Mouse (Mus musculus) kidney, postnatal 4 days (tissue): ENCODE results near the gene Fan1.

ENCODE experiments used
- DNase-seq, 2 experiments: peaks; one replicate each; pipeline ENCODE4 v3.0.0; 2021; ENCODE audit warnings: mixed read lengths in 2 of 2

Fan1 gene

GRCm38 (mm10) chr7:64373830-64374562, at the start of gene Fan1:
Fan1 (minus strand) TSS chr7:64374095.
- peak; percentile 89 to 92 for DNase-seq

GRCm38 (mm10) chr7:64403989-64404388, 30.1 kb upstream of the Fan1 start:
- DNase-seq = no peak

- DNase-seq = no peak
Observed at GRCm38 (mm10) chr7:64402452-64402851, 28.6 kb upstream of the Fan1 start.

- DNase-seq = no peak
Observed at GRCm38 (mm10) chr7:64400725-64401124, 26.8 kb upstream of the Fan1 start.

- no peak for DNase-seq
Observed at GRCm38 (mm10) chr7:64392819-64393151, 18.9 kb upstream of the Fan1 start.

- DNase-seq = peak; percentile 99
Observed at GRCm38 (mm10) chr7:64392122-64392818, 18.4 kb upstream of the Fan1 start, which contains the start of the genes Mphosph10 and Mcee. Mphosph10 (minus strand) TSS chr7:64392268. Mcee (plus strand) TSS chr7:64392607.

GRCm38 (mm10) chr7:64391479-64391878, 17.6 kb upstream of the Fan1 start:
- peak in 1 of 2 experiments; percentile 26 for DNase-seq

- peak in 1 of 2 experiments; percentile 5 for DNase-seq
Observed at GRCm38 (mm10) chr7:64373147-64373829, 607 bp downstream of the Fan1 start.

GRCm38 (mm10) chr7:64371940-64372878, 1.7 kb downstream of the Fan1 start:
- no peak for DNase-seq

- DNase-seq = no peak
Observed at GRCm38 (mm10) chr7:64369841-64370240, 4.1 kb downstream of the Fan1 start.

GRCm38 (mm10) chr7:64365863-64366262, 8.0 kb downstream of the Fan1 start:
- no peak for DNase-seq

- no peak for DNase-seq
Observed at GRCm38 (mm10) chr7:64360586-64360945, 13.3 kb downstream of the Fan1 start.

GRCm38 (mm10) chr7:64359943-64360585, 13.8 kb downstream of the Fan1 start:
- DNase-seq = no peak

GRCm38 (mm10) chr7:64358666-64359065, 15.2 kb downstream of the Fan1 start:
- no peak for DNase-seq

GRCm38 (mm10) chr7:64357405-64357804, 16.5 kb downstream of the Fan1 start:
- peak; percentile 11 to 29 for DNase-seq

- no peak for DNase-seq
Observed at GRCm38 (mm10) chr7:64356661-64357060, 17.2 kb downstream of the Fan1 start.

GRCm38 (mm10) chr7:64354206-64354605, 19.7 kb downstream of the Fan1 start:
- DNase-seq = no peak

GRCm38 (mm10) chr7:64351087-64351486, 22.8 kb downstream of the Fan1 start:
- no peak for DNase-seq

GRCm38 (mm10) chr7:64349147-64349861, 24.6 kb downstream of the Fan1 start:
- DNase-seq = peak in 1 of 2 experiments; percentile 14

- no peak for DNase-seq
Observed at GRCm38 (mm10) chr7:64347813-64348212, 26.1 kb downstream of the Fan1 start.

GRCm38 (mm10) chr7:64332686-64333085, 41.2 kb downstream of the Fan1 start:
- DNase-seq = no peak
